Mouse (Mus musculus): ENCODE results near the gene Nwd2. TPM values are rescaled to one million over a fixed set of nuclear protein-coding genes. Genes with fewer than 3 reads are reported as not detected.

Gene Nwd2
- polyA plus RNA-seq, 1 experiment: not detected

GRCm38 (mm10) chr5:63689084-63689483, 40.2 kb downstream of the Nwd2 start:
- Histone ChIP-seq H3K4me3 (ENCODE audit: extremely low read depth, insufficient read depth, insufficient read length) (no peak overlapping the region), H3K27me3 (ENCODE audit: control insufficient read depth, insufficient read depth, low read length) (no peaks in the 10 kb centered on the region), H3K4me1 (ENCODE audit: control insufficient read depth, insufficient read depth, insufficient read length) (no peaks in the 10 kb centered on the region), H3K36me3 (ENCODE audit: control insufficient read depth, insufficient read depth, low read length) (no peaks in the 10 kb centered on the region), H3K27ac (ENCODE audit: insufficient read depth, low read length) (no peak overlapping the region)
- 77% methylated on average over 1 of the region's 1 CpGs for WGBS
- no peak for DNase-seq (ENCODE audit: low read depth in 1 of 2, low spot score in 2 of 2)
- TF ChIP-seq POLR2A (IDR thresholded peaks at IDR 0.05; ENCODE audit: low read depth, low read length): no peak
- no peak for TF ChIP-seq CTCF (IDR thresholded peaks at IDR 0.05; ENCODE audit: extremely low read depth, insufficient read depth, insufficient read length, insufficient replicate concordance)

- Histone ChIP-seq H3K36me3 (ENCODE audit: control insufficient read depth, insufficient read depth, low read length) (no peaks in the 10 kb centered on the region), H3K27ac (ENCODE audit: insufficient read depth, low read length) (no peak overlapping the region), H3K27me3 (ENCODE audit: control insufficient read depth, insufficient read depth, low read length) (no peaks in the 10 kb centered on the region), H3K4me1 (ENCODE audit: control insufficient read depth, insufficient read depth, insufficient read length) (no peaks in the 10 kb centered on the region), H3K4me3 (ENCODE audit: extremely low read depth, insufficient read depth, insufficient read length) (no peak overlapping the region)
- TF ChIP-seq CTCF (IDR thresholded peaks at IDR 0.05; ENCODE audit: extremely low read depth, insufficient read depth, insufficient read length, insufficient replicate concordance): no peak
- 86% methylated on average over 2 of the region's 2 CpGs for WGBS
- no peak for DNase-seq (ENCODE audit: low read depth in 1 of 2, low spot score in 2 of 2)
Measured at GRCm38 (mm10) chr5:63696784-63697183, 47.9 kb downstream of the Nwd2 start.

- no peak for TF ChIP-seq CTCF (IDR thresholded peaks at IDR 0.05; ENCODE audit: extremely low read depth, insufficient read depth, insufficient read length, insufficient replicate concordance)
- Histone ChIP-seq H3K27ac (ENCODE audit: insufficient read depth, low read length) (no peak overlapping the region), H3K27me3 (ENCODE audit: control insufficient read depth, insufficient read depth, low read length) (no peaks in the 10 kb centered on the region), H3K4me1 (ENCODE audit: control insufficient read depth, insufficient read depth, insufficient read length) (no peaks in the 10 kb centered on the region), H3K4me3 (ENCODE audit: extremely low read depth, insufficient read depth, insufficient read length) (no peak overlapping the region), H3K36me3 (ENCODE audit: control insufficient read depth, insufficient read depth, low read length) (no peaks in the 10 kb centered on the region)
- WGBS: 72% methylated on average over 5 of the region's 5 CpGs
- DNase-seq (ENCODE audit: low read depth in 1 of 2, low spot score in 2 of 2): no peak
Measured at GRCm38 (mm10) chr5:63697196-63697595, 48.3 kb downstream of the Nwd2 start.

GRCm38 (mm10) chr5:63728955-63729354, 80.1 kb downstream of the Nwd2 start:
- H3K4me3 ChIP-seq (ENCODE audit: extremely low read depth, insufficient read depth, insufficient read length): no peak overlapping the region
- H3K27ac ChIP-seq (ENCODE audit: insufficient read depth, low read length): no peak overlapping the region
- WGBS: 81% methylated on average over 3 of the region's 3 CpGs

GRCm38 (mm10) chr5:63735521-63735920, 86.6 kb downstream of the Nwd2 start:
- Histone ChIP-seq H3K27me3 (ENCODE audit: control insufficient read depth, insufficient read depth, low read length) (no peaks in the 10 kb centered on the region), H3K27ac (ENCODE audit: insufficient read depth, low read length) (no peak overlapping the region), H3K4me3 (ENCODE audit: extremely low read depth, insufficient read depth, insufficient read length) (no peak overlapping the region), H3K4me1 (ENCODE audit: control insufficient read depth, insufficient read depth, insufficient read length) (no peaks in the 10 kb centered on the region), H3K36me3 (ENCODE audit: control insufficient read depth, insufficient read depth, low read length) (no peaks in the 10 kb centered on the region)
- DNase-seq (ENCODE audit: low read depth in 1 of 2, low spot score in 2 of 2): no peak
- TF ChIP-seq POLR2A (IDR thresholded peaks at IDR 0.05; ENCODE audit: low read depth, low read length): no peak
- no peak for TF ChIP-seq CTCF (IDR thresholded peaks at IDR 0.05; ENCODE audit: extremely low read depth, insufficient read depth, insufficient read length, insufficient replicate concordance)
- WGBS: 88% methylated on average over 7 of the region's 7 CpGs

More at GRCm38 (mm10) chr5:63728955-63729354, 80.1 kb downstream of the Nwd2 start:
- Histone ChIP-seq H3K4me1 (ENCODE audit: control insufficient read depth, insufficient read depth, insufficient read length) (no peaks in the 10 kb centered on the region), H3K27me3 (ENCODE audit: control insufficient read depth, insufficient read depth, low read length) (no peaks in the 10 kb centered on the region), H3K36me3 (ENCODE audit: control insufficient read depth, insufficient read depth, low read length) (no peaks in the 10 kb centered on the region)
- TF ChIP-seq CTCF (IDR thresholded peaks at IDR 0.05; ENCODE audit: extremely low read depth, insufficient read depth, insufficient read length, insufficient replicate concordance) (no peak), POLR2A (IDR thresholded peaks at IDR 0.05; ENCODE audit: low read depth, low read length) (no peak)
- DNase-seq (ENCODE audit: low read depth in 1 of 2, low spot score in 2 of 2): no peak

GRCm38 (mm10) chr5:63743426-63743825, 94.5 kb downstream of the Nwd2 start:
- Histone ChIP-seq H3K4me3 (ENCODE audit: extremely low read depth, insufficient read depth, insufficient read length) (no peak overlapping the region), H3K27ac (ENCODE audit: insufficient read depth, low read length) (no peak overlapping the region), H3K4me1 (ENCODE audit: control insufficient read depth, insufficient read depth, insufficient read length) (no peaks in the 10 kb centered on the region), H3K36me3 (ENCODE audit: control insufficient read depth, insufficient read depth, low read length) (no peaks in the 10 kb centered on the region), H3K27me3 (ENCODE audit: control insufficient read depth, insufficient read depth, low read length) (no peaks in the 10 kb centered on the region)
- 75% methylated on average over 2 of the region's 2 CpGs for WGBS
- no peak for DNase-seq (ENCODE audit: low read depth in 1 of 2, low spot score in 2 of 2)
- TF ChIP-seq CTCF (IDR thresholded peaks at IDR 0.05; ENCODE audit: extremely low read depth, insufficient read depth, insufficient read length, insufficient replicate concordance): no peak
- TF ChIP-seq POLR2A (IDR thresholded peaks at IDR 0.05; ENCODE audit: low read depth, low read length): no peak

GRCm38 (mm10) chr5:63748299-63748698, 99.4 kb downstream of the Nwd2 start:
- TF ChIP-seq CTCF (IDR thresholded peaks at IDR 0.05; ENCODE audit: extremely low read depth, insufficient read depth, insufficient read length, insufficient replicate concordance): no peak
- no peak for TF ChIP-seq POLR2A (IDR thresholded peaks at IDR 0.05; ENCODE audit: low read depth, low read length)
- no peak for DNase-seq (ENCODE audit: low read depth in 1 of 2, low spot score in 2 of 2)
- H3K27me3 ChIP-seq (ENCODE audit: control insufficient read depth, insufficient read depth, low read length): no peaks in the 10 kb centered on the region
- H3K4me3 ChIP-seq (ENCODE audit: extremely low read depth, insufficient read depth, insufficient read length): no peak overlapping the region
- WGBS: 90% methylated on average over 2 of the region's 2 CpGs
- H3K4me1 ChIP-seq (ENCODE audit: control insufficient read depth, insufficient read depth, insufficient read length): no peaks in the 10 kb centered on the region
- no peaks in the 10 kb centered on the region for H3K36me3 ChIP-seq (ENCODE audit: control insufficient read depth, insufficient read depth, low read length)
- H3K27ac ChIP-seq (ENCODE audit: insufficient read depth, low read length): no peak overlapping the region

Data from spleen, adult 2 months (tissue).